Mouse (Mus musculus): ENCODE data around the gene Eml3.

Eml3 gene

GRCm38 (mm10) chr19:8988346-8989065, 59.2 kb downstream of the Eml3 start:
- no peak for DNase-seq (ENCODE audit: low read depth, low spot score)

- DNase-seq (ENCODE audit: low read depth, low spot score), result no peak
Observed at GRCm38 (mm10) chr19:8989066-8989566, 59.8 kb downstream of the Eml3 start, which contains the start of gene Ahnak. Ahnak (plus strand) TSS chr19:8989284.

GRCm38 (mm10) chr19:8989567-8990431, 60.4 kb downstream of the Eml3 start:
- DNase-seq (ENCODE audit: low read depth, low spot score), result peak; percentile 87

DNA sequence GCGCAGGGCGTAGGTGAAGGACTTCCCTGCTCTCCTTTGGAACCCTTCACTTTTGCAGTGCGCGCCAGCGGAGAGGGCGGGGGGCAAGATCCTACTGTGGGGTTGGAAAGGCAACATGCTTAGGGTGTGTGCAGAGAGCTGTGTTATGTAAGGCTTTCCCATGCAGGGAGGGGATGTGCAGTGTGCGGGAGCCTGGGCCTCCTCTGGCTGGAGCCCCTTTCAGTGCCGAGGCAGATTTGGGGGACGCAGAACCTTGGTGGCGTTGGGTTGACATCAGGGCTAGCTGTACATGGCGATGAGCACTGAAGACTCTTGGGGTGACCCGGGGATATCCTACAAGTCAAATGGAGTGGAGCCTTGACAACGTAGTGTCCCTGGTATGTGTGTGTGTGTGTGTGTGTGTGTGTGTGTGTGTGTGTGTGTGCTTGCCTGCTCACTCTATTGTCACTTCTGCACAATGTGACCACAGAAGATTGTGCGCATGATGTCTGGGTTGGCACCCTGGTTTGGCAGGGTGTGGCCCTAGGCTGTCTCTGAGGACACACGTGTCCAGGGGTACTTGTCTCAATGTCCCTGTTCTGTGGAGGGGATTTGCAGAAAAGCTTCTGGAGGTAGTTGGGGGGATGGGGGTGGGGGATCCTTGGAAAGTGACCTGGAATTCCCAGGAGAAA, 61.2 kb downstream of the Eml3 start:
- no peak for DNase-seq (ENCODE audit: low read depth, low spot score)
